Mouse (Mus musculus) neutrophil, adult 65 days (primary cell): ENCODE results near the gene Alkbh8. TPM values are rescaled to one million over a fixed set of nuclear protein-coding genes. Genes with fewer than 3 reads are reported as not detected.

Source experiments
- total RNA-seq: library from RNA; stranded (reverse); gene quantifications from 2 replicates; pipeline ENCODE4 v1.2.4, GENCODE M21; 2023

Alkbh8 gene
- 11.3 and 31.0 TPM in 2 replicates for total RNA-seq

GRCm38 (mm10) chr9:3334962-3335767, at the start of gene Alkbh8:
TSS of gene Alkbh8 (plus strand) at chr9:3335140.

GRCm38 (mm10) chr9:3403251-3404208, 68.6 kb downstream of the Alkbh8 start, which contains the start of gene Cwf19l2:
TSS of gene Cwf19l2 (plus strand) at chr9:3403592.

Other genes starting within 250 kb of the Alkbh8 start
- gene Cwf19l2, start 68.5 kb downstream of the Alkbh8 start, total RNA-seq, result 30.0 and 41.7 TPM in 2 replicates
- not detected in 2 replicates for gene Gucy1a2, start 197.6 kb downstream of the Alkbh8 start, total RNA-seq